Mouse (Mus musculus) retina, postnatal 7 days (tissue): ENCODE measurements around the gene Gm42674.

Experiments used
- DNase-seq: peaks from one replicate; pipeline ENCODE4 v3.0.0-alpha.2; 2012; ENCODE audit warnings: low read depth, low spot score

Gene Gm42674

DNA sequence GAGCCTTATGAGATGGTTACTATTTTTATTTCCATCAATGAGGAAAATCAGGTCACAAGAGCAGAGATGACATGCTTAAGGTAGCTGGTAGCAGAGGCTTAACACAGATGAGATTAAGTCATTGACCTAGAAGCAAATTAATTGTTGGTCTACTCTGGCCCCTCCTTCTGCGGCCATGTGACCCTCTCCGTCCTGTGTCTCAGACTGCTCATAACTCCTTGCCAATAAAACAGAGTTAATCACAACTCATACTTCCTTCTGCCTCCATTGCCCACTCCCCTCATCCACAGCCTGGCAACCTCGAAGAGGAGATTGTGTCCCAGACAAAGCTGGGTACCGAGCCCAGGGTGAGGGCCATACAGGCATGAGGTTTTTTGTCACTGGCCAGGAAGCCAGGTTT is 3.5 kb upstream of the Gm42674 start:
- DNase-seq = no peak

DNA sequence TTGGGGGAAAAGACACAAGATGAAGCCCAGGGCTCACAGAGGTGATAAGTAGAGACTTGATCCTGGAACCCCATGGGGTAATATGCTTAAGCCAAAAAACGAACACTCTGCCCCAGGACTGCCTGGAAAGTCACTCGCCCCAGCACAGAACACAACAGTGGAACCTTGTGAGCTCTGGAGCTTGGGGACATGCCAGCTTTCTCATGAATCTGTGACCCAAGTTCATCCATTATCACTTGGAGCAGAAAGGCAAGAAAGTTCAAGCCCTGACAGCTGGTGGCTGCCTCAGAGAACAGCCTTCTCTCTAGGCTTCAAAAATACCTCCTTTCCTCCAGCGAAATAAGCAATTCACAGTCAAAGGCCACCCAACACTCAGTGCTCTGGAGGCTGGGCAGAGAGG is 2.3 kb upstream of the Gm42674 start:
- no peak for DNase-seq

- DNase-seq = no peak
Observed at GRCm38 (mm10) chr3:90600036-90600435, 1.7 kb upstream of the Gm42674 start.

DNA sequence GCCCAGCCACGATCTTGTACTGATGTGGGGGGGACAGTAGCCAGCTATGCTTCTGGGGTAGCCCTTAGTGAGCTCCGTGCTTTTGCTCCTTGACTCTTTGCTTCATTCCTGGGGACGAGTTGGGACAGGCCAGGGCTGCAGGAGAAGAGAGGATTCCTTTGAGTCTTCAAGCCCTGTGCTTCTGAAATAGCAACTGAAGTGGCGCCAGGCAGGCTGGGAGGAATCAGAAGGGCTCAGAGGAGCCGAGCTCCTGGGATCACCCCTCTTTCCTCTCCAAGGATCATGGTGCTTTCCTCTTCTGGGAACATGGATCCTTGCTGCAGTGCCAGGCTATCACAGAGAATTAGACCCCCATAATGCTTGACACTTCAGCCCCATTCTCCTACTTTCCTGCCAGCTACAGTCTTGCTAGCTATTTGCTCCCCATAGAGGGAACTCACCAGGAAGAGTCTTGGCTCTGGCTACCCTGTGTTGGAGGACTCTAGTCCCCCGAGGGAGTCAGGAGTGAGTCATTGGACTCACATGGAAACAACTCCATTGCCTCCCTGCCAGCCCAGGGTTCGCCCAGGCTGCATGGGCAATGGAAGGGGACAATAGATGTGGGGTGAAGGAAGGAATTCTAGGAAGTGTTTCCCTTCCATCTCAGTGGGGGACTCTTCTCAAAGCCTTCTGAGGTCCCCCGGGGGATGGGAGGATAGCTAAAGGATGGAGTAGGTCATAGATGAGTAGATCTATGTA is 1.1 kb upstream of the Gm42674 start:
- no peak for DNase-seq

- no peak for DNase-seq
Observed at GRCm38 (mm10) chr3:90603623-90604022, 1.9 kb downstream of the Gm42674 start, which contains the start of gene S100a4. TSS of gene S100a4 (plus strand) at chr3:90603771.

DNA sequence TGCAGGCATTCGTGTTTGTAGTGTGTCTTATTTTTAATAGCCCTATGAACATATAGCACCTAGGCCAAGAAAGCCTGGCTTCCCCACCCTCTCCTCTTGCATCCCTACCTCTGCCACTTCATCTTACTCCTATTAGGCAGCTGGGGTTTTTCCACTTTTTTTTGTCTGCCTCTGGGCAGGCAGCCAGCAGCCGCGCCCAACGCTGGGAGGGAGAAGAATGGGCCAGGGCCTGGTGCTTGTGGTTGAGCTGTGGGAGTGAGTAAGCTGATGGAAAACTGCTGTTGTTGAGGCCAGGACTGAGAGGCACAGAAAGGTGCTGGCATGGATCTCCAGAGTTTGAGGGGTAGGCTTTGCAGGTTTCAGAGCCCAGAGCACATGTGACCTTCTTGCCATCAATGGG is 2.7 kb downstream of the Gm42674 start:
- DNase-seq = no peak

- no peak for DNase-seq
Observed at GRCm38 (mm10) chr3:90605049-90605448, 3.3 kb downstream of the Gm42674 start.

GRCm38 (mm10) chr3:90605736-90606135 is 4.0 kb downstream of the Gm42674 start:
- DNase-seq = no peak

DNA sequence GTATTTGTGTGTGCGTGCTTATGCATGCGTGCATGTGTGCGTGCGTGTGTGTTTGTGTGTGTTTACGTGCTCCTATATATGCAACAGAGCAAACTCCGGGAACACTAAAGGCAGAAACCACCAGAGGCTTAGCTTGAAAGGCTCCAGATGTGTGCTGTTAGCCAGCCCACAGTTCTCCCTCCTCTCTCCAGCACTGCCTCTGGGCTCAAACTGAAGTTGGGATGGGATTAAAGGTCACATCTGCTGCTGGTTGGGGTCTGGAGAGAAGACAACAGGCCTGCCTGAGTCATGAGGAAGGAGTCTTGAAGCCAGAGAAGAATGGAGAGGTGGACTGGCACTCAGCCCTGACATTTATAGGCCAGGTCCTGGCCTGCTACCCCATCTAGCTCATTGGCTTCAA is 4.5 kb downstream of the Gm42674 start:
- no peak for DNase-seq

DNA sequence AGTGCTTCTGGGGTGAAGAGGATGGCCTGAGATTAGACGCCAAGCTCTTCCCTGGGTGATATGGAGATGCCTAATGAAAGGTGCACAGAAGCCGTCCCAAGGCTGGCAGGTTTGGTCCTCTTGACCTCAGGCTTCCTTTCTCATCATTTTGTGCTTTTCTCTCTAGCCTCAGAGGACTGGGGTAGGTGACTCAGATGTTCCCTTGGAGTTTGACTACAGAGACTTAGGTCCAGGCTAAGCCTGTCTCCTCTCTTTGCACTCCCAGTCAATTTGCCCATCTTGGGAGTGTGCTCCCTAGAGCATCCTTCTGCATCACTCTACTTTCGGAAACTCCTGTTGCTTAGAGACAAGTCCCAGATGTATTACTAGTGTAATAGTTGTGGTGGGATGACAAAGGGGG is 5.7 kb downstream of the Gm42674 start:
- DNase-seq = no peak

GRCm38 (mm10) chr3:90608223-90608622 is 6.5 kb downstream of the Gm42674 start, which contains the start of gene S100a5:
TSS of gene S100a5 (plus strand) at chr3:90608523.
- DNase-seq = no peak

GRCm38 (mm10) chr3:90609102-90609501 is 7.4 kb downstream of the Gm42674 start:
- DNase-seq = no peak

- DNase-seq = no peak
Observed at GRCm38 (mm10) chr3:90611494-90611893, 9.8 kb downstream of the Gm42674 start.

- DNase-seq = no peak
Observed at GRCm38 (mm10) chr3:90612061-90612460, 10.4 kb downstream of the Gm42674 start.

GRCm38 (mm10) chr3:90612728-90613291 is 11.1 kb downstream of the Gm42674 start, which contains the start of gene S100a6:
TSS of gene S100a6 (plus strand) at chr3:90612882.
- DNase-seq = no peak

DNA sequence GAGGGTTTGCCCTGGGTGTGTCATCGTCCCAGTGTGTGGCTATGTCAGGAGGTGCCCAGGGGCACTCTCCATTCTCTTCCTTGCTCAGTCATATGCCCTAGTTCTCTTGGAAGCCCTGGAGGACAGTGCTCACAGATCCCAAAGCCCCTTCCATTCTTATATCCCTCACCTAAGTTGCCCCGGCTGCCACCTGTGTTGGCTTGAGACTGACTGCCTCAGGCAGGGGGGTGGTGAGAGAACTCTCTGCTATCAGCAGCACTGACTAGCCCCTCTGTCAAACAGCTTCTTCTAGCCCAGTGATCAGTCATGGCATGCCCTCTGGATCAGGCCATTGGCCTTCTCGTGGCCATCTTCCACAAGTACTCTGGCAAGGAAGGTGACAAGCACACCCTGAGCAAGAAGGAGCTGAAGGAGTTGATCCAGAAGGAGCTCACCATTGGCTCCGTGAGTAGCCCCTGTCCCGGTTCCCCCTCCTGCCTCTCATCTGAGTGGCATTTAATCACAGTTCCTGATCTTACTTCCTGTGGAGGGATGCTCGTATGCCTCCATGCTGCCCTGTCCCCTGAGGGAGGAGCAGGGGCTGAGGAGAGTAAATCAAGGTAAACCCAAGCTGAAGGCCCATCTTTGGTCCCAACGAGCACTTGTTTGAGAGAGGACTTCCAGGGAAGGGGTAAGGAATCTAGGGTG is 11.9 kb downstream of the Gm42674 start:
- DNase-seq = no peak

- DNase-seq = no peak
Observed at GRCm38 (mm10) chr3:90614148-90614530, 12.4 kb downstream of the Gm42674 start.

DNA sequence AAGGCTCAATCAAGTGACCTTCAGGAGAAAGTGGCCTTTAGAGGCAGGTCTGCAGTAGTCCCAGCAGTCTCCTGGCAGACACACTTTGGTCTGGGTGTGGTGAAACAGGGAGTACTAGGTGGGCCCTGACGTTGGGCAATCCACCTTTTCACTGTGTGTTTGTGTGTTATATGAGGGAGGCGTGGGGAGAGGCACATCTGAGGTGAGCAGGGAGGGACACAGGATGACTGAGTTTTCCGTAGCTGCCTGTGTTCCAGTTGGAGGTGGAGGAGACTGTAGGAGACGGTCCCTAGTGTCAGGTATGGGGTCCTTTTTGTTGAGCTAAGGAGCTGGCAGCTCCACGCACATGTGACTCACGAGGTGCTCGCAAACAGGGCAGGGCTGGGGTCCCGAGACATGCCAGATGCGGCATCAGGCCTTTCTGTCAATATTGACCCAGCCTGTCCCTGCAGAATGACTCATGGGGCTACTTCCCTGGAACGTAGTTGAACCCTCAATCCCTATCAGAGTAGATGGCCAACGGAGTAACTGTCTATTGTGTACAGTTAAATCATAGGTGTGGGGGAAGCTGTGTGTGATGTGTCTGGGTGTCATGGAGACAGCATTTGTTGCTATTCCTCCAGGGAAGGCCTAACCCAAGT is 13.0 kb downstream of the Gm42674 start:
- no peak for DNase-seq

GRCm38 (mm10) chr3:90615415-90615814 is 13.7 kb downstream of the Gm42674 start:
- peak; percentile 59 for DNase-seq

- DNase-seq = no peak
Observed at GRCm38 (mm10) chr3:90615911-90616310, 14.2 kb downstream of the Gm42674 start.

GRCm38 (mm10) chr3:90617586-90617985 is 15.9 kb downstream of the Gm42674 start:
- DNase-seq = no peak

GRCm38 (mm10) chr3:90621552-90621951 is 19.8 kb downstream of the Gm42674 start:
- DNase-seq = no peak
